In genomic region chr15:85336301-85336991, GRCm38 (mm10) we compare ENCODE assay signal across 8 mouse cellular contexts. TPM values are rescaled to one million over a fixed set of nuclear protein-coding genes. Genes with fewer than 3 reads are reported as not detected.
DNase-seq lines count a peak whose midpoint lies in the region; ATAC-seq and TF ChIP-seq lines count a peak whose summit lies in the region.

No protein-coding gene starts in this region.

- H3K9me3 ChIP-seq in ES-Bruce4 (replicated peaks; ENCODE audit: control insufficient read depth, insufficient read depth, low read length, poor library complexity, severe bottlenecking) = no peaks in the 10 kb centered on the region
- H3K9me3 ChIP-seq in forebrain, embryonic 13.5 days (replicated peaks) = no peaks in the 10 kb centered on the region
- no peaks in the 10 kb centered on the region for H3K9me3 ChIP-seq in liver, embryonic 16.5 days (replicated peaks; ENCODE audit: control insufficient read depth, low read length)
- no peaks in the 10 kb centered on the region for H3K9me3 ChIP-seq in neural tube, embryonic 12.5 days
- no peaks in the 10 kb centered on the region for H3K9me3 ChIP-seq in stomach, postnatal 0 days (ENCODE audit: control insufficient read depth, low read length)

- peaks cover 8% of the 10 kb centered on the region for H3K4me1 ChIP-seq in ES-Bruce4 (ENCODE audit: control insufficient read depth, insufficient read depth, low read length)
- peaks cover 31% of the 10 kb centered on the region for H3K4me1 ChIP-seq in forebrain, embryonic 13.5 days
- peaks cover 16% of the 10 kb centered on the region for H3K4me1 ChIP-seq in liver, embryonic 16.5 days (ENCODE audit: control insufficient read depth, low read depth, low read length)
- H3K4me1 ChIP-seq in neural tube, embryonic 12.5 days = peaks cover 16% of the 10 kb centered on the region
- 0 out of 2 replicates have a peak, but pooled peaks cover 2% of the 10 kb centered on the region for H3K4me1 ChIP-seq in stomach, postnatal 0 days (replicated peaks; ENCODE audit: control insufficient read depth, insufficient read depth)

- peak overlapping the region; percentile 80 for H3K9ac ChIP-seq in ES-Bruce4 (ENCODE audit: low read depth, poor library complexity, severe bottlenecking)
- H3K9ac ChIP-seq in forebrain, embryonic 13.5 days = peak overlapping the region; percentile 98
- H3K9ac ChIP-seq in liver, embryonic 16.5 days (ENCODE audit: low read depth, low read length) = peak overlapping the region; percentile 83
- peak overlapping the region; percentile 97 for H3K9ac ChIP-seq in neural tube, embryonic 12.5 days
- peak overlapping the region; percentile 86 for H3K9ac ChIP-seq in stomach, postnatal 0 days (ENCODE audit: low read length)

- intact Hi-C loops in heart, postnatal 10 days (cut with DNase I) = no loop called here

- DNase-seq in heart, postnatal 10 days = peak; percentile 83 to 85
- peak; percentile 84 to 92 for DNase-seq in kidney, postnatal 4 days
- peak; percentile 82 for DNase-seq in stomach, postnatal 0 days (ENCODE audit: low spot score)

- peak overlapping the region; percentile 56 for H3K27ac ChIP-seq in ES-Bruce4 (ENCODE audit: insufficient read depth, low read length)
- peak overlapping the region; percentile 98 for H3K27ac ChIP-seq in forebrain, embryonic 13.5 days
- H3K27ac ChIP-seq in liver, embryonic 16.5 days (ENCODE audit: low read length) = peak overlapping the region; percentile 92
- H3K27ac ChIP-seq in neural tube, embryonic 12.5 days = peak overlapping the region; percentile 95
- peak overlapping the region; percentile 95 for H3K27ac ChIP-seq in stomach, postnatal 0 days (replicated peaks)

- peak overlapping the region; percentile 85 for H3K4me2 ChIP-seq in forebrain, embryonic 13.5 days
- H3K4me2 ChIP-seq in liver, embryonic 16.5 days (ENCODE audit: low read depth, low read length) = peak overlapping the region; percentile 73
- peak overlapping the region; percentile 83 for H3K4me2 ChIP-seq in neural tube, embryonic 12.5 days (replicated peaks)
- peak overlapping the region; percentile 58 for H3K4me2 ChIP-seq in stomach, postnatal 0 days (replicated peaks; ENCODE audit: low read depth)

- no peaks in the 10 kb centered on the region for H3K27me3 ChIP-seq in ES-Bruce4 (ENCODE audit: control insufficient read depth, insufficient read depth, low read length, poor library complexity, severe bottlenecking)
- H3K27me3 ChIP-seq in forebrain, embryonic 13.5 days = no peaks in the 10 kb centered on the region
- no peaks in the 10 kb centered on the region for H3K27me3 ChIP-seq in liver, embryonic 16.5 days (ENCODE audit: control insufficient read depth, insufficient read depth, low read depth, low read length)
- H3K27me3 ChIP-seq in neural tube, embryonic 12.5 days (replicated peaks) = no peaks in the 10 kb centered on the region
- H3K27me3 ChIP-seq in stomach, postnatal 0 days (ENCODE audit: control insufficient read depth, insufficient read depth, low read length) = no peaks in the 10 kb centered on the region

- peak; percentile 90 for ATAC-seq in cerebellum, adult (ENCODE audit: insufficient number of reproducible peaks, low FRiP score, low TSS enrichment)
- ATAC-seq in forebrain, embryonic 13.5 days = peak; percentile 97
- peak; percentile 79 for ATAC-seq in liver, embryonic 16.5 days (ENCODE audit: low read depth)
- peak; percentile 96 for ATAC-seq in neural tube, embryonic 12.5 days (ENCODE audit: low FRiP score, low read depth)
- ATAC-seq in stomach, postnatal 0 days (ENCODE audit: low FRiP score, low TSS enrichment) = peak; percentile 95

- no peak for TF ChIP-seq CTCF in ES-Bruce4 (IDR thresholded peaks at IDR 0.05; ENCODE audit: low read depth, low read length)
- TF ChIP-seq CTCF in stomach, postnatal 0 days (IDR thresholded peaks at IDR 0.05; ENCODE audit: low read depth) = 0 out of 2 replicates have a peak, but pooled peaks have one; percentile 5

- TF ChIP-seq EP300 in ES-Bruce4 (IDR thresholded peaks at IDR 0.05; ENCODE audit: insufficient read depth, low read depth, low read length) = 0 out of 2 replicates have a peak, but pooled peaks have one; percentile 66
- TF ChIP-seq EP300 in stomach, postnatal 0 days (optimal IDR thresholded peaks at IDR 0.05) = no peak

- peak overlapping the region; percentile 75 for H3K4me3 ChIP-seq in ES-Bruce4 (ENCODE audit: low read depth, low read length)
- peak overlapping the region; percentile 98 for H3K4me3 ChIP-seq in forebrain, embryonic 13.5 days
- peak overlapping the region; percentile 83 for H3K4me3 ChIP-seq in liver, embryonic 16.5 days (ENCODE audit: low read depth, low read length)
- H3K4me3 ChIP-seq in neural tube, embryonic 12.5 days = peak overlapping the region; percentile 97
- peak overlapping the region; percentile 71 for H3K4me3 ChIP-seq in stomach, postnatal 0 days (ENCODE audit: low read depth, low read length)

- no peaks in the 10 kb centered on the region for H3K36me3 ChIP-seq in ES-Bruce4 (ENCODE audit: control insufficient read depth, insufficient read depth, low read length, poor library complexity, severe bottlenecking)
- 0 out of 2 replicates have a peak, but pooled peaks cover 2% of the 10 kb centered on the region for H3K36me3 ChIP-seq in forebrain, embryonic 13.5 days (ENCODE audit: poor library complexity, severe bottlenecking)
- no peaks in the 10 kb centered on the region for H3K36me3 ChIP-seq in liver, embryonic 16.5 days (ENCODE audit: control insufficient read depth, insufficient read depth)
- no peaks in the 10 kb centered on the region for H3K36me3 ChIP-seq in neural tube, embryonic 12.5 days
- no peaks in the 10 kb centered on the region for H3K36me3 ChIP-seq in stomach, postnatal 0 days (ENCODE audit: control insufficient read depth, insufficient read depth, low read length)

- peak; percentile 92 for TF ChIP-seq POLR2A in ES-Bruce4 (IDR thresholded peaks at IDR 0.05; ENCODE audit: insufficient read depth, low read length)

- under 1% methylated on average over 54 of the region's 54 CpGs for whole genome bisulfite sequencing in forebrain, embryonic 13.5 days
- WGBS in liver, embryonic 16.5 days (ENCODE audit: insufficient replicate concordance) = under 1% methylated on average over 51 of the region's 54 CpGs
- under 1% methylated on average over 54 of the region's 54 CpGs for WGBS in neural tube, embryonic 12.5 days
- under 1% methylated on average over 50 of the region's 54 CpGs for WGBS in stomach, postnatal 0 days

RNA-seq across cellular contexts. Expression of gene Atxn10, which starts 0.4 kb away (rescaled TPM):
- polyA plus RNA-seq in ES-Bruce4 (2011; ENCODE audit: insufficient read depth, insufficient read length, low read depth, missing spikeins) = 315 and 320 TPM in 2 replicates
- 465 and 486 TPM in 2 replicates for polyA plus RNA-seq in forebrain, embryonic 13.5 days (2015; fragmentation: Nextera tagmentation; extraction: Ambion mirVana)
- 100 to 1,000 TPM; 104 to 114 TPM for total RNA-seq in heart, postnatal 10 days (2021)
- polyA plus RNA-seq in liver, embryonic 16.5 days (2015; fragmentation: Nextera tagmentation; extraction: Ambion mirVana) = 93.1 and 96.3 TPM in 2 replicates
- polyA plus RNA-seq in neural tube, embryonic 12.5 days (2016; fragmentation: Nextera tagmentation; extraction: Ambion mirVana) = 453 and 459 TPM in 2 replicates
- 124 TPM in 2 replicates for polyA plus RNA-seq in stomach, postnatal 0 days (2015; fragmentation: Nextera tagmentation; extraction: Ambion mirVana)

Comparison
In these comparisons a context has a peak if more than half of its experiments do, and no peak if none do; other contexts are left out.
1. Peak in every context shown above with its lines: DNase-seq, ATAC-seq, H3K4me3 ChIP-seq and H3K27ac ChIP-seq.